Mouse (Mus musculus) kidney, adult 10 weeks (tissue): ENCODE results near the gene Ipo5. TPM values are rescaled to one million over a fixed set of nuclear protein-coding genes. Genes with fewer than 3 reads are reported as not detected.

Experiments used
- polyA plus RNA-seq: library from polyadenylated mRNA; stranded (reverse); fragments of 350-450 nt; fragmentation: Illumina TruSeq; extraction: RNeasy Lipid Tissue Mini Kit (QIAGEN cat#74804); gene quantifications from one replicate; pipeline ENCODE4 v1.2.3, GENCODE M21; 2014; ENCODE audit warnings: low read depth, low replicate concordance

Gene Ipo5
- polyA plus RNA-seq, result 49.6 TPM

DNA sequence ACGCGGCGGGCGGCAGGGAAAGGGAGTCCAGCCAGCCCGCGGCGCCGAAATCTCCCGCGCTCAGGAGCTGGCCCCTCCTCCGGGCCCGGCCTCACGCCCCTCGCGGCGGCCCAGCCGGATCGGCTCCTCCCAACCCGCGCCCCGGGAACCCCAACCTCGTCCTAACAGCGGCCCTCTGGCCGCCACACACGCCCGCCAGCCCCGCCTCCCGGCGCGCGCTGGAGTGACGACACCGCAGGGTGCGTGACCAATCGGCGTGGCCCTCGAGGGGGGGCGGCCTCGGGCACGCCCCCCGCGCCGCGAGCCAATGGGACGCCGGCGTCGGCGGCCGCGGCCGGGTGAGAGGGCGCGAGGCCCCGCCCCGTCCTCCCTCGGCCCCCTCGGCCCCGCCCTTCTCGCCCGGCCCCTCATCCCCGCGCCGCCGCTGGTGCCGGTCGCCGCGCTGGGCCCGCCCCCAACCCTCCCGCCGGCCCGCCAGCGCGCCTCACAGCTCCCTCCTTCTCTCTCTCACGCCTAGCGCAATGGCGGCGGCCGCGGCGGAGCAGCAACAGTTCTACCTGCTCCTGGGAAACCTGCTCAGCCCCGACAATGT is at the start of gene Ipo5:
Gene Ipo5, plus strand, starts transcription at position 492 of the 592 bp plus-strand sequence.

Other genes with a start within 250 kb of the Ipo5 start
- 3.6 TPM for gene Farp1, start 124.0 kb downstream of the Ipo5 start, polyA plus RNA-seq